Mouse (Mus musculus) gastrocnemius, postnatal 4 days (tissue): Measurements from ENCODE around the gene Cfap299. TPM values are rescaled to one million over a fixed set of nuclear protein-coding genes. Genes with fewer than 3 reads are reported as not detected.
A peak's percentile ranks its signal among the peaks of the same experiment; 100 is the strongest.

ENCODE experiments used
- DNase-seq, 2 experiments: peaks; one replicate each; pipeline ENCODE4 v3.0.0; 2021 to 2022; ENCODE audit warnings: low spot score in 2 of 2, mixed read lengths in 2 of 2
- total RNA-seq, 2 experiments: library from RNA; stranded (reverse); gene quantifications; 2 replicates each; pipeline ENCODE4 v1.2.3; 2021

Gene Cfap299
- total RNA-seq, 2 experiments from 2014 or later: not detected

DNA sequence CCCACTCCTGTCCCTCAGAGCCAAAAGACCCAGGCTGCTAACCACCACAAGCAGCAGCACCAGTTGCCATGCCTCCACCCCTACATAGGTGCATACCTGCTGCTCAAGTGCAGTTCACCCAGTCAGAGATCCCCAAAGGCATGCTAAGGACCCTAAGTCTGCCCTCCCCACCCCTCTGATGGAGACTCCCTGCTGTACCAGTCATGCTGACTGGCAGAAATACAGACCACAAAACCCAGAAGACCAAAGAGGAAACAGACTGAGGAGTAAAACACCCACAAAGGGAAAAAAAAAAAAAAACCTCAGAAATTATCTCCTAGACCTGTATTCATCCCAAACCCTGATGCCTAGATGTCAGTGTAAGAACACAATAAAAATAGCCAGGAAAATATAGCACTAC, 256.8 kb downstream of the Cfap299 start:
- DNase-seq: no peak

DNA sequence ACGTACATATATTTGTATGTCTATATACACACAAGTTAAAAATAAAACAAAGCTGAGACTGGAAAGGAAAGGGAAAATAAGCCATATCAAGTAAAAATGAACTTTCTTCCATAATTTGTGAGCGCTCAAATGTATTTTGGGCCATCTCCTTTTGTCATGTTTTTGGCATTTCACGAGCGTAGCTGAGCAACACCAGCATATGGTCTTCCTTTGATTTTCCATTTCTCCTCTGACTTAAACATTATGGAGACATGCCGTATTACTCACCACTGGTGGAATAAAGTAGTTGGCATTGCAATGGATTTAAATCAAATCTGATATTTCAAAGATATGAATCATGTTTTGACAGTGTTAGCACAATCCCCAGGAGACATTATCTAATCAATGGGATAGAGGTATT, 284.4 kb downstream of the Cfap299 start:
- DNase-seq: no peak

DNA sequence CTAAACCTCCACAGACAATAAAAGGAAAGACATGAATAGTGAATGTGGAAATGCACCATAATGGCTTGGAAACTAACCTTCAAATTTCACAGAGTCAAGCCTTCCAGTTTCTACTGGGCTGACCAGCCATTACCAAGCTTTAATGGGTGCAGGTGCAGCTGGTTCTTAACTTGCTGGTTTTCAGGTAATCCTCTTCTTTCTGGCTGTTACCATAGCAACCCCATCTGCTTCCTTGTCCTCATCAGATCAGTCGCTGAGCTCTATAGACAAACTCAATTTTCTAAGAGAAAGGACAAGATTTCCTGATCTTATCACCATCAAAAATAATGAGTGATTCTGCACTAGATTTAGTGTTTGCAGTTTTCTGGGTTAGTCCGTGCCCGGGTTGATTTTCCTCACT, 287.8 kb downstream of the Cfap299 start:
- no peak for DNase-seq

DNA sequence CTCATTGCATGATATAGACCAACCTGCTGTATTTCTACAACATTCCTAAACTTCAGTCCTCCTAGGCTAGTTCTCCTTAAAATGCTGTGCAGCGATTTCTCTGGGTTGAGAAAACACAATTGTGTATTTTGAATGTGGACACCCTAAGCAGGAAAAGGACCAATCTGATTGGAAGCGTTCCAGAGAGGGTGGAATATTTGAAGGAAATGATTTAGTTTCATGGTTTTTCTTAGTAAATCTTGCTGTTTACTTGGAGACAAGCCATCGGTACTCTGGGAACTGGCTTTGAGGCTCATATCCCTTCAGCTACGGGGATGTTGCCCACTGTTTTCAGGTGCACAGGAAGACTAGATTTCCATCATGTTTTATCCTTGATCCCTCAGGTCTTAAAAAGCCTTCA, 288.3 kb downstream of the Cfap299 start:
- no peak for DNase-seq

DNA sequence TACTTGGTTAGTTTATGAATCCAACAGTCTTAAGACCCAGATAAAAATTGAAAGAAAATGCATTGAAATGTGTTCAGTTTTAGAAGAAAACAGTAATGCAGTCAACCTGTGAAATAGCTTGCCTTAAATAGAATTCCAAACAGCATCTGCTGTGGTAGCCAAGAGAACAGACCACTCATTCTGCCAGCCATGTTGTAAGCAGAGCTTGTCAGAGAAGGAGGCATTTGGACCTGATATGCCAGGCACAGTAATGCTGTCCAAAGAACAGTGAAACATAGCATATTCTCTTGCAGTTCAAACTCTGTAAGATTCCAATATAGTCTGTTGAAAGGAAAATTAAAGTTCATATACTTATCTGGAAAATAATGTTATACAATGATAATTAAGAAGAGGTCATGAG, 321.2 kb downstream of the Cfap299 start:
- no peak for DNase-seq

DNA sequence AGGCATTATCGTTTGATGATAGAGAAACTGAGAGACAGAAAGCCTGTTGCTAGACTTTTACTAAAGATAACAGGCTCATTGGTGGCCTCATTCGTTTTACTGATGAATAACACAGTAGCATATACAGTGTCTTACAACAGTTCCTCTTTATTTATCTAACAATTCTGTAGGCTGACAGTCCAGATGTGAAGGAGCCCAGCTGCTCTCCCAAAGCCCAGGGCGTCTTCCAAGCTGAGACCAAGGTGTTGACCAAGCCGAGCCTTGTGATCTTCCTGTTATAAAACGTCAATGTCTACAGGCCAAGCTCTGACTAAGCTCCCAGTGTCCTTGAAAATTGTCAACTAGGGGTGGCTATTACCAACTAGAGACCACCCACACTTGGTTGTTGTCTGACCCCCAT, 321.9 kb downstream of the Cfap299 start:
- no peak for DNase-seq

DNA sequence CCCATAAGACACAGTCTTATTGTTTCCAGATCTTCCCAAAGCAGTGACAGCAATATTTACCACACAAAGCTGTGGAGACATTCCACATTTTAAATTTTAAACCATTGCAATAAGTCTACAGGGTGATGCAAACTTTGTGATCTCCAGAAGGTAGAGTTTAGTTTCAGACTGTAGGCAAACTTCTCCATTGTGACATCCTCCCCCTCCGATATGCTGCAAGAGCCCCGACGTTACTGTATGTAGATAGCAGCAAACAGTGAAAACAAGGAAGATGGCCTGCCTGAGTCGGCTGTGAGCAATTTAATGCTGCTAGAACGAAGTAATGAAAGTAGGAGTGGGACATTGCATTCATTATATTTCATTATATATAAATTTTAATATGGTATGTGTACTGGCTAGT, 359.1 kb downstream of the Cfap299 start:
- DNase-seq: no peak

DNA sequence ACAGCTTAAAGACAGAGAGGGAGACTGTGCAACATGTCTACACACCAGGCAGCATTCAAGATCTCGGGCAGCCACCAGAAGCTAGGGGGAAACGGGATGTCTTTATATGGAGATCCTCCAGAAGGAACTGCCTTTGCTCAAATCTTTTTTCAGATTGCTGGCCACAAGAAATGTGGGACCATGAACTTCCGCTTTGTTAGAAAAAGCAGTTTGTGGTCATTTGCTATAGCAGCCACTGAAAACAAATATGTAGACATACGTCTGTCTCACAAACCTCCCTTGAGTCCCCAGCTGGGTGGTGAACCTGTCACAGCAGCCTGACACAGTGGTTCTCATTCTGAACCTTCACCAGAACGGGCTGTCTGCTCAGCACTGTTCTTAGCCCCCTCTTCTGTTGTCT, 363.0 kb downstream of the Cfap299 start:
- DNase-seq: no peak

DNA sequence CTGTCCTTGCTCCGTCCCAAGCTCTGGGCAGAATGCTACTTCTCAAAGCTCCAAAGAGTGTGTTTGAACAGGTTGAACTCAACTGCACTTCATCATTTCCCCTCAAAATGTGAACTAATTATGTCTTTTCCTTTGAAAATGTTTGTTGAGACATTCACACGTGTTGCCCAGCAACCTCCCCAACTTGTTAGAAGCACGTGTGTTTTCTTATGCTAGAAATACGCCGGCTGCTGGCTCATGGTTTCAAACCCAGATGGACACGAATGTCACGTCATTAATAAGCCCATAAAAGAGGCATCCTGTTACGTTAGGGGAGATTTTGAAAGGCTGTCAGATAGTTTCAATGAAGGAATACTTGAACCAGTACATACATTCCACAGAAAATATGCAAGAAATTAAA, 367.2 kb downstream of the Cfap299 start:
- DNase-seq: no peak

DNA sequence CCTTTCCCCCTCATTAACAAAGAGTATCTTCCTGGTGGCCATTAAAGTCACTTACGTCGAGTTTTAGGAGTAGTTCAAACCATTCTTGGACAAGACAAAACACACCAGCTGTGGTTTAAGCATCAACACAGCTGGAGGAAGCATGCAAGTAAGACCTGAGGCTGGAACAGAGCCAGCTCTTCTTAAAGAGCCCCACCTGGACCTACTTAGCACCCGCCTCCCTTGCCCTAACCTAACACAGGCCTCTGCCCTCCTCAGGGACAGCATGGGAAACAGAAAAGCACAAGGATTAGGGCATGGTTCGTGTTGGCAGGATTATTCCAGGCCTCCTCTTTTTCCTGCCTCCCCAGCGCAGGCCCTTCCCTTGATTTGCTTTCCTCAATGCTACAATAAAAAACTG, 374.9 kb downstream of the Cfap299 start:
- DNase-seq: no peak

DNA sequence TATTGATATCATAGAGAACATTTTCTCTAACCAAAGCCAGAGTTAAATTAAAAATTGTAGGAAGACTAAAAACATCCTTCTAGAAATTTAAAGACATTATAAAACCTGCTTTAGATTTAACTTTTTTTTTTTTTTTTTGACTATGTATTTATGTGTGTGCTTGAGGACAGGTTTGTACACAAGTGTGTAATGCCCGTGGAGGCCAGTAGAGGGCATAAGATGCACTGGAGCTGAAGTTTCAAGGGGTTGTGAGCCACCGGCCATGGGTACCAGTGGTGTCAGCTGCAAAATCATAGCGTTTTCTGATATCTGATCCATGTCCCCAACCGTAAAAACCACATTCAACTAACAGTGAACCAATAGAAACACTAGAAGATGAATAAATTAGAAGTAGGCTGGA, 377.5 kb downstream of the Cfap299 start:
- DNase-seq: no peak

DNA sequence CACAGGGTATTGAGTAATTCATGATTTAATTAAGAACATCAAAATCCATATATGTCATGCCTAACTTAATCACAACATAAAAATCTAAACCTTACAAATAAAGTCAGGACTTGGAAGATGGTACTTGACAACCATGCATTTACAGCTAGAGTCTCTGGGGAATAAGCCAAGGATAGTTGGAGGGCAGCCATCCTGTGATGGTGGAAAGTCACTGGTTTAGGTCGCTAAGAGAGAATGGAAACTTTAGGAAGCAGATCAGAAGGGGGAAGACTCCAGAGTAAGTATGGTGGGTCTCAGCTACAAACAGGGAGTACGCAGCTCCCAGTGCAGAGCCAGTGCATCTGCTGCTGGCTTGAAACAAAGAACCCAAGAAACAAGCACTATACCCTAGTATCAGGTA, 386.3 kb downstream of the Cfap299 start:
- DNase-seq: no peak

DNA sequence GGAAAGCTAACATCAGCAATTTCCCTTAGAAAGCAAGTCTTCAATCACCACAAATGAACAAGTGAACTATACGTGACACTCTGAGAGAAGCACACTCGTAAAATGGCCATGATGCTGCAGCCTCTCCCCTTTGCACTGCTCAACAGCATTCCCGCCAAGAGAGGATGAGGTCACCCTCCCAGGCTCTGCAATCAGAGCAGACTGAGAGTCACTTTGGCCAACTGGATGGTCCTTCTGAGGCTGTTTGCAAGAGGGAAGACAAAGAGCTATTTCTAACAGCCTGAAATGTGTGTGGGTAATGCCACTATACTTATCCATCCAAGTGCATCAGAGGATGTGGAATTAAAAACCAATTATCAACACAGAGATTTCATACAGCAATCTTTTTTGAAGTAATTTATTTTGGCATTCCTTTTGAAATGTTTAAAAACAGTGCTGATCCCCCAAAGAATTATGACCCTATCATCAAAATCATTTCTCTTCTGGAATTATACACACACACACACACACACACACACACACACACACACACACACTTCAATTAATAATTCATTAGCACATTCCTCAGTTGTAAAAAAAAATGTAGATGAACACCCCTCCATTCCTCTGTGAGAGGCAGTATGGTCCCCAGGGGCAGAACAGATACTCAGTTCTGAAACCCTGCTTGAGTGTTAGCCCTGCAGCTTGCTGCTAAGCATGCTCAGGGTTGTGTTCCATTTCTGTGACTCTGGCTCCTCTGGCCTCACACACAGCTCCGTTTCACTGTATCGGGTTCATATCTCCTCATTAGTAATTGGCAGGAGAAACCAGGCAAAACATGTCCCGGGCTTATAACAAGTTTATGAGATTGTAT, 403.3 kb downstream of the Cfap299 start:
- DNase-seq: peak in 1 of 2 experiments; percentile 45

DNA sequence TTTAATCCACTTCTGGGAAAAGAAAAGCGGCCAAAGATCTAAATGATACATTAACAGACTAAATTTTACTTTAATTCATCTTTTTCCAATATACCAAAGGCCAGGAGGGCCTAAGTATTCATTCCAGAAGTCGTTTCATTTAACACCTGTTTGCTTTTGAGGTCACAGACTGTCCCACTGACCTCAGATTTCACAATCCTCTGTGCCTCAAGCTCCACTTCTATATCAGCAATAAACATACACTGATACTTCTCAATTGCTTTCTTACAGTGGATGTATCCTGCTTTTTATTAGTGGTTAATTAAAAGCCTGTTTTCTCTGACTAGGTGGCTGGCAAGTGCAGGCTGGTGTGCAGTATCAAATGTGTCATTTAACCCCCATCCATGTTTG, 403.9 kb downstream of the Cfap299 start:
- DNase-seq: no peak

DNA sequence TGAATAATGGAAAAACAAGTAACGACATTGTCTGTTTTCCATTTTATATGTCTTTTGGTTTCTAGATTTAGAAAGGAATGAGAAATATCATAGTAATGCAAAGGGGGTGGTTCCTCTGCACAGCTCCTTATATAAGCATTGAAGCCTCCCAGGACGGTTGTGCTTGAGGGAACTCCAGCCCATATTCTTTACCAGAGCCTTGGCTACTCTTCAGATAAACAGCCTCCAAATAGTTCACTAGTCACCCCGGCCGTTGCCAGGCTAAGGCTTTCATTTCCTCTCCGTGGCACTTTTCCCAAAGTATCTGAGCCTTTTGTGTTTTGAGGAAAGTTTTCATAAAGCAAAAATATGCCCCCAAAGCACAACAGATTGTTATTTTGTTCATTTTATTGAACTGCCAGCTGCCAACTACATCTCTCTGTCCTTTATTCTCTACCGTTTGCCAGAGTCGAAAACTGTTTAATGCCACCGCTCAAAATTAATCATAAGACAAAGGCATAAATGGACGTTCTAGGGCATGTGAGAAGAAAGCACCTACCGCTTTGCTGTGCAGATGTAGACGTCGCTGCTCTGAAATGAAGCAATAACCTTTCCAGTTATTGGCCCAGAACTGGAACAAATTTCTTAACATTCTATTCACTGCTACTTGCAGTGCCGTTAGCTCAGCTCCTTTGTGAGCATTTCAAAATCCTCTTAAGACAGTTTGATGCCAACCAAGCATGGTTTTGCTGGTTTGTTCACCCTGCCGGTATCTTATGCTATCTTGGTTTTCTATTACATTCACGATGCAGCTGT, 433.0 kb downstream of the Cfap299 start:
- peak in 1 of 2 experiments; percentile 18 for DNase-seq

DNA sequence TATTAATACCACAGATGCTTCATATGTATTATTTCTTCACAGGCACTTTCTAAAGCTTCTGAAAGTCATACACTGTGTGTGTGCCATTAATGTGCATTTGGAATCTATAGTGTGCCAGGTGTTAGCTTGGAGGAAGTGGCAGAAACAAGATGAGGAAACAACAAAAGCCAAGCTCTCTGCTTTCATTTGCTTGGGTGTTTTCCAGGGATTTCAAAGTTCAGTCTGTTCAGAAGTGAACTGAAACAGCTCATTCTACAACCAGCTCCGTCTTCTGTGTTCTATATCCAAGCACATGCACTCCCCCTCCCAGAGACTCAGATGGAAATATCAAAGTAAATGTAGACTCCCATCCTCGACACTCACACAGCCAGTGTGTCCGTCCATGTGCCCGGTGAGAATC, 449.5 kb downstream of the Cfap299 start:
- DNase-seq: no peak

DNA sequence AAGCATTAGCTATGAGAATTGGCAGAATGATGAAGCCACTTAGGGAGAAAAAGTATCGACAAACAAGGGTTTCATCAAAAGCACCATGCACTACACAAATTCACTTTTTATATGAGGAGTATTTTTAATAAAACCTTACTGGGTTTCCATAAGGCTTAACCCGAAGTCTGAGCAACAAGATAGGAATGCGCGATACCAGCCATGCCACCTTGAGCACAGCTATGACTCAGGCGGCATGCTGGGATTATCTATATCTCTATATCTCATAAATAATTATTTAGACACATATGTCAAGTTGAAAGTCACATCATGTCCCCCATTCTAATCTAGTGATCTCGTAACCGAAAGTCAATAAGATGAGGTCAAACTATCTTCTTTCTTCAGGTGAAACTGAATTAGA, 453.0 kb downstream of the Cfap299 start:
- no peak for DNase-seq

DNA sequence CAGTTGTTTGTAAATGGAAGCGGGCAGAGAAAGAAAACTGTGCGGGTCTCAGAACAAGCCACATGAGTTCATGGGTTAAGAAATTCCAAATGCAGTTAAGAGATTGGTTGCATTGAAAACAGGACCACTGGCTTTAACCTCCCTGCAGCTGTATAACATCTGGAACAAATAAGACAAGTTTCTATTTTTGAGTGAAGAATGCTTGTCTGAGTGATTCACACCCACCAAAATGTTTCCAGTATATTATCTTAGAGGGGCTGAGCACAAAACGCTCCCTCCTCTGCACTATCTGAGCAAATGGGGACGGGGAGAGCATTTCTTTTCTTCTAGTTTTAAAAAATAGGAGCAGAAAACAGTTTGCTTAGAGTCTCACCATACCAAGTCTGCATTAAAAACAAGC, 458.6 kb downstream of the Cfap299 start:
- DNase-seq: no peak

DNA sequence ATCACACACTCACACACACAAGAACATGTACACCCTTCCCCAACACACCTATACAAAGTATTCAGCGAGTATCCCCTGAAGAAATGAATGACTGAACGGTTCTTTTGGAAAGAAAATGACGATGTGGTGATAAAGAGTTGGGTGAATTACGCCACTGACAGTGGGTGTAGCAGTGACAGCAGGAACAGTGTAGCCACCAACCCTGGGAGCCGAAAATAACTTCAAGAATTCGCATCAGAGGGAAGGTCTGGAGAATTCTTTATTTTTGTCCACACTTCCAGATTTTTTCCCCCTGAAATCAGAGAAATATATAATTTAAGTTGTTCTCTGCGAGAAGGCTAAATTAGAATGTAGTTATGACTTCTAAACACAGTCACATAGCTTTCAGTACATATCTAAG, 459.5 kb downstream of the Cfap299 start:
- no peak for DNase-seq

DNA sequence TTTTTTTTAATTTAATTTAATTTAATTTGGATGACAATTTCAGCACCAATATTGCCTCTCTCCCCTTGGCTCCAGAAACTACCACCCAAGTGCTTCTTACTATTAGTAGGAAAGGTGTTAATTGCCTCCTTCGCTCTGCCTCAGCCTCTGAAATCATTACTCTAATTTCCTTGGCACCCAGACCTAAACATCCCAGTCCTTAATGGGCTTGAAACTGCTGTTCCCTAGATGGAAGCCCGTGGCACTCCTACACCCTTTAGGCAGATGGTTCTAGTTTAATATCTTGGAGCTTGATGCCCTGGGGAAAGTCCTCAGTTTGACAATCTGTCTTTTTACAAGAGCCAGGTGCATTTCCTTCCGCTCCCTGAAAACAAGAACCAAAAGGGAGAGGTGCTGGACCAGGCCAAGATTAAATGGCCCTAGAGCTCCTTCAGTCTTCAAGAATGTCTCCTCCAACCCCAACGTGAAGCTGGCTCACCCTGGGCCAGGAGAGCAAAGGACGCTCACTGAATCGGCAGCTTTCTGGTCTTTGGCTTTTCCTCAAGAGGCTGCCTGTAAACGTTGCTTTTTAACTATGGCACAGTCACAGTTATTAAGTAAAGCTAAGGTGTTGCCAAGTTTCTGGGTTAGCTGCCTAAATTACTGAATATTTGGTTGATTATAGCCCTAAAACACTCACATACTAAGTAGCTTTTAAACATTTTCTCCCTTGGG, 461.9 kb downstream of the Cfap299 start:
- DNase-seq: no peak

DNA sequence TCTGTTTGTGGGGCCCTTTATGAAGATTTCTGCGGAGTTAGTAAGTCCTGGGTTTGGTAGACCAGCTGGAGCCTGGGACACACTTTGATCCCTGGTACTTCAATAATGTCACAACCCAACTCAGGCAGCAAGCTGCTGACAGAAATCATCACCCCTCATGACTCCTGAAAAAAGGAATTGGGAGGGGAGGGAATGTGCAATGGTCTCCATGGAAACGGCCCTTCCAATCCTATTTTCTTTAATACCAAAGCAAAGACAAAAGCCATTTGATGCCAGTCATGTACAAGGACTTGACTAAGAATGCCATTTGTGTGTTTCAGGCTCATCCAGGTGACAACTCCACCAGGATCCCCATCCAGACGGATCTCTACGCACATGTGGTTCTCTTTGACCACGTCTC, 472.4 kb downstream of the Cfap299 start:
- no peak for DNase-seq

DNA sequence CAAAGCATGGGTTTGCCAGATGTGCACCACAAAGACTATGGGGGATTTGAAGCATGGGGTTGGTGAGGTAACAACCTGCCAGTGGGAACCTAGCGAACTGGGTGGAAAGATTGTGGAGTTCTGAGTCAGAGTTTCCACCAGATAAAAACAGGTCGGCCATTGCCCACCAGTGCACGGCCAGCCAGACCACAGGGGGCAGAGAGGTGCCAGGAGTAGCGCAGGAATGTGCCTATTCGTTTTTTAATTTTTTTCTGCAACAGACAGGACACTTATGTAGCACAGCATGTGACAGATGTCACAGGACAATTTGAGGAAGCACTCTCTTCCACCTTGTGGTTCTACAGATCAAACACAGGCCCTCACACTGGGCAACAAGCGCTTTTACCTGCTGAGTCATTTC, 475.7 kb downstream of the Cfap299 start:
- no peak for DNase-seq
